Mouse (Mus musculus): ENCODE results near the gene Mlkl. TPM values are rescaled to one million over a fixed set of nuclear protein-coding genes. Genes with fewer than 3 reads are reported as not detected.
"Not testable (repeated sequence)": the region's sequence is repeated elsewhere in the genome, so short reads cannot be mapped to it uniquely, and the experiment has no call there.

Mlkl gene
- total RNA-seq, 4 experiments from 2014 or later = 7.0 to 26.7 (median 11.4) TPM

DNA sequence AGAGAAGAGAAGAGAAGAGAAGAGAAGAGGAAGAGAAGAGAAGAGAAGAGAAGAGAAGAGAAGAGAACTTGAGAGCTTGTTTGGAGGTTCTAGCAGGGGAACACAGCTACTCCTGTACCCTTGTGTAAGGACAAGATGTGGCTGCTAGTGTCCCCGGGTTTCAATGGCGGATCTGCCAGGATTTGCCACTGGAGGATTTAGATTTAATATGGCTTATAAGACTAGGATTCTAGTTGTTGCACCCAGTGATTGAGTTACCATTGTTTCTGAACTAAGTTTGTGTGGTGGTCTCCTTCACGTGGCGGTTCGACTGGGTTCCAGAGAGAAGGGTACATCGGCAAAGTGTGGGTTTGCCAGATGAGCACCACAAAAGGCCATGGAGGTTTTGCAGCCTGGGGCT is 24.0 kb downstream of the Mlkl start:
- not testable (repeated sequence) for DNase-seq

DNA sequence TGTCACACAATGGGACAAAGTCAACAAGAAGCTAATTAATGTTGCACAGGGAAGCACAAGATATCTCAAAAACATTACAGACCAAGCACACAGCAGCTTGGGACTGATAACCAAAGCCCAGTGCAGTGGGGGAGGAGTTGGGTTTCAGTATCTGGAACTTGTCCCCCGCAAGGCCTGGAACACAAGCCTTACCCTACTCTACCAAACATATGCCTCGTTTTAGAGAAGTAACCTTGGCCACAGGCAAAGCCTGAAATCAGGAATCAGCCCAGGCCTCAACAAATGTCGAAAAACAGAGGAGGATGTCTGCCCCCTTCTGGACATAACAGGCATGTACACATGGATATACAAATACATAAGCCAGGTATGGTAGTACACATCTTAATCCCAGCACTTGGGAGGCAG is 25.2 kb downstream of the Mlkl start:
- DNase-seq = no peak

DNA sequence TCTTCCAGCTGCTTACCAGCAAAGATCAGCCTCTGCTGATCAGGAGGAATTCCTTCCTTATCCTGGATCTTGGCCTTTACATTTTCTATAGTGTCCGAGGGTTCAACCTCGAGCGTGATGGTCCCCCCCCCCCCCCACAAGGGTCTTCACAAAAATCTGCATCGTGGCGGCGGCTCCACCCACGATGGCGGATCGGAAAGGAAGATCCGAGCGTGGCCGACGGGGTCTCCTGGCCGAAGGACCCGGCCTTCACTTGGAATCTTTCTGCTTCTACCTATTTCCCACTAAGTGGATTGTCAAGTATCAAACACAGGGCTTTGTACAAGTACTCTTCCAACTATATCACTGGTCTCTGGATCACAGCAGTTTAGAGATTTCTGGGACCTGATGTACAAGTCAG is 28.0 kb downstream of the Mlkl start:
- DNase-seq = not testable (repeated sequence)

DNA sequence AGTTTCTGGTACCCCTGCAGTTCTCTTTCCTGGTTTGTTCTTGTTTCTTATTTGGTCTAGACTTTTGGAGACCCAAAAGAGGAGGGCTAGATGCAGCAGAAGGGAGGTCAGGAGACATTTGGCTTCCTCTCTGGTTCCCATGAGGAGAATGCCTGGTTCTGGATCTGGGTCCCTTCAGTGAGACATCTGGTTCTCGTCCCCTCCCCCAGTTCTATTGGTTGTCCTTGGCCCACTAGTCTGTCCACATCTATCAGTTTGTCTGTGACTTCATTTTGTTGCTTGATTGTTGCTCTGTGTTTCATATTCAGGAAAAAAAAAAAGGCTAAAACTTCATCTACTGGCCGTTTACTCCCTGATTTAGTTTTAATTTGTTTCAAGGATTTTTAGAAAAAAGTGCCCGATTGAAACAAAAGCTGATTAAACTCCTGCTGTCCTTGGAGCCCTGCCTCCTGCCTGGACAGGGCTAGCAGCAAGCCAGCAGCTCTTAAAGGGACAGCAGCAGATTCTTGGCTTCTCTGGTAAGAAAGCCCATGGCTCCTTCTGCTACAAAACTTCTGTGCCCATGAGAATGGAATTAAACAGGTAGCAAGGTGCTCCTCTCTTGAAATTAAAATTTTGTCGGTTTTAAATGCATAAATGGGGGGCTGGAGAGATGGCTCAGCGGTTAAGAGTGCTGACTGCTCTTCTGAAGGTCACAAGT is 32.8 kb downstream of the Mlkl start:
- DNase-seq = peak; percentile 56

DNA sequence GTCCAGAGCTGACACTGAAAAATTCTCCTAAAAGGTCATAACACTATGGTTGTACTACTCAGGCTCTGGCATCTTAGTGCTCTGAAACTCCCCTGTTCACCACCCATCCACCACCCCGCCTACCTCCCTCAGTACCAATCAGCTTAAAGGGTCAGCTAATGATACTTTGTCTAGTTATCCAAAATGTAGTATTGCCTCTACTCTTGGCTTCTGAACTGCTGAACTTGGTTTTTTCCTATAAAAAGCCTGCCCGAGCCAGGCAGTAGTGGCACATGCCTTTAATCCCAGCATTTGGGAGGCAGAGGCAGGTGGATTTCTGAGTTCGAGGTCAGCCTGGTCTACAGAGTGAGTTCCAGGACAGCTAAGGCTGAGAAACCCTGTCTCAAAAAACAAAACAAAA is 33.6 kb downstream of the Mlkl start:
- no peak for DNase-seq

DNA sequence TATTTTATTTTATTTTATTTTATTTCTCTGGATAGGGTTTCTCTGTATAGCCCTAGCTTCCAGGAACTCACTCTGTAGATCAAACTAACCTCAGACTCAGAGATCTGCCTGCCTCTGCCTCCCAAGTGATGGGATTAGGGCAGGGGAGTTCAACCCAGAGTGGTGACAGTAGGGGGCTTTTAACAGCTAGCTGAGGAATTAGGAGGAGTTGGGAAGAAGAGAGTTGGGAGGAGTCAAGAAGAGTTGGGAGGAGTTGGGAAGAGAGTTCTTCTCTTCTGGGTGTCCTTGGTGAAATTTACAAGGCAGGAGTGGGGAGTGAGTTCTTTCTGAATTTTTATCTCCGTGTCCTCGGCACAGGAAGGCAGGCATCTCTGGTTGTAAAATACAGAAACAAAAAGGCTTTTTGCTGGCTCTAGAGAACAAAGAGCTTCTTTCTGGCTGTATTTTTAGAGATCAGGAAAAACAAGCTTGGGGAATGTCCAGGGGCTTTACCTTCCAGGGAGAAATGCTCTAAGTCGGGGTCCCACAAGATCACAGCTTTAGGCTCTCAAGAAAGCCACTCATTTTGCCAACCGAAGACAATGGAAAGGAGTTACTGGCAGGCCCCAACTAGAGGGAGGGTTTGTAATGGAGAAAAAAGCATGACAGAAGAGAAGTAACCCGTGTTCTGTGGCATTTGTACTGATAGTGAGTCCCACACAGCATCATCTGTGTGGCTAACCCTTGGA is 34.7 kb downstream of the Mlkl start:
- DNase-seq = not testable (repeated sequence)

DNA sequence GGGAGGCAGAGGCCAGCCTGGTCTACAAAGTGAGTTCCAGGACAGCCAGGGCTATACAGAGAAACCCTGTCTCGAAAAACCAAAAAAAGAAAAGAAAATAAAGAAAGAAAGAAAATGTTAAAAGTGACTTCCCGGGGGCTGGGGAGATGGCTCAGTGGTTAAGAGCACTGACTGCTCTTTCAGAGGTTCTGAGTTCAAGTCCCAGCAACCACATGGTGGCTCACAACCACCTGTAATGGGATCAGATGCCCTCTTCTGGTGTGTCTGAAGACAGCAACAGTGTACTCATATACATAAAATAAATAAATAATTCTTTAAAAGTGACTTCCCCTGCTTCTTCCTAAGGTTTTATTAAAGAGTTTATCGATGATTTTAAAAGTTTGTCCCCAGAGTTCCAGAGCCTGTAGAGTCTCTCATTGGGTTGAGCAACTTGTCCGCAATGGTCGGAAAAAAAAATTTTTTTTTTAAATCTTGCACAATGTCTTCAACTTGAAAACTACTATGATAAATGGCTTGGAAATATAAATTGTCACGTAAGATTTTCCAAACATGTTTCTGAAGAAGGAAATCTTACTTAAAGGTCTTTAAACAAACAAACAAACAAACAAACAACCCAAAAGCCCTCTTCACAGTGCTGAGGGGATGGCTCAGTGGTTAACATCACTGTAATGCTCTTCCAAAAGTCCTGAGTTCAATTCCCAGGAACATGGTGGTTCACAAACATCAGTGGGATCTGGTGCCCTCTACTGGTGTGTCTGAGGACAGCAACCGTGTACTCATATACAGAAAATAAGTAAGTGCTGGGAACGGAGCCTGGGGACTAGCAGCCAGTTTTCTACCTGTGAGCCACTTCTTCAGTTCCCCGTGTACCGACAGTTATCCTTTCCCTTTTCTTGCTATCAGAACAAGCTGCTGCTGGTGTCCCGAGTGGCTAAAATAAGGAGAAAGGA is 37.1 kb downstream of the Mlkl start:
- no peak for DNase-seq

DNA sequence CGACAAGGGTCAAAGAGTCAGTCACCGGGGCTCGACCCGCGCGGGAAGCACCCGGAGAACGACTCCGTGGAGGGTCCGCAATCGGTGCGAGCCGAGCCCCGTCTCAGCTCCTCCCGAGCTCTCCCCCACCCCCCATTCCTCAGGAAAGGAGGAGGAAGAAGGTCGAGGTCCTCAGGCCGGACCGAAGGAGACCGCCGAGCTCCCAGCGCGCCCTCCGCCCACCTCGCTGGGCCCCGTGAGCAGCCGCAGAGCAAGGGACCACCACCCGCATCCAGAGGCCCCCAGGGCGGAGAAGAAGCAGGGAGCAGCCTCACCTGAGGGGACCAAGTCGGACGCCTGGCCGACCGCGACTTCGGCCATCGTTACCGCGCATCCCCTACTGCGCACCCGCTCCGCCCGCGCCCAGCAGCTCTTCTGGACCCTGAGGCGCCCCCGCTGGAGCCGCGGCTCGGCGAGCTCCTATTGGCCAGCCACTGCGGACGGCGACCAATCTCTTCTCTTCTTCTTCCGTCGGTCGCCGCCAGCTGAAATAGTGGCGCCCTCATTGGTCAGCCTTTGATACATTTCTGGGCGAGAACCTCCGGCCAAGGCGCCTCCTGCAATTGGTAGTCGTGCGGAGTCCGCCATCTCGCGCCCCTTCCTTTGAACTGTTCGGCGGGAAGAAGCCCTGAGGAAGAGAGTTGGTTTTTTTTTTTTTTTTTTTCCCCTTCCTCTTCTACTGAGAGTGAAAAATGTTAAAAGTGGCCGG is 38.0 kb downstream of the Mlkl start, which contains the start of gene Rfwd3:
TSS of gene Rfwd3 (minus strand) at position 402 of the 748 bp plus-strand sequence.
- DNase-seq = peak; percentile 97

DNA sequence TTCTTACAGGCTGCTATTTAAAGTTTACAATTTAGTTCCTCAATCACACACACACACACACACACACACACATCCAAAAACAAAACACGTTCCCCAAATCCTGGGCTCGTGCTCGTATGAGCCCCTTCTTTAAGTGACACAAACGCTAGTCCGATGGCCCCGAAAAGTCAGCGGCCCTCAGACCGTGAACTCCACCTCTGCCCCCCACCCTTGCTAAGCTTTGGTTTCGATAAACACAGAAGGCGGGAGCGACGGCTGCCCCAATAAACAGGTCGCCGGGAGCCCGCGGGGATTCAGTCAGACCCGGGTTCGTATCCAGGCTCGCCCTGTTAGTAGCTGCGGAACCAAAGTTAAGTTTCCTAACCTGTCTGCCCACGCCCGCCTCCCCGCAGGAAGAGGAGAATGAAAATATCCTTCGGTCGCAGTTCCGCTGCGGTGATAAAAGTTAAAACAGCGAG is 38.6 kb downstream of the Mlkl start:
- peak; percentile 34 for DNase-seq

DNA sequence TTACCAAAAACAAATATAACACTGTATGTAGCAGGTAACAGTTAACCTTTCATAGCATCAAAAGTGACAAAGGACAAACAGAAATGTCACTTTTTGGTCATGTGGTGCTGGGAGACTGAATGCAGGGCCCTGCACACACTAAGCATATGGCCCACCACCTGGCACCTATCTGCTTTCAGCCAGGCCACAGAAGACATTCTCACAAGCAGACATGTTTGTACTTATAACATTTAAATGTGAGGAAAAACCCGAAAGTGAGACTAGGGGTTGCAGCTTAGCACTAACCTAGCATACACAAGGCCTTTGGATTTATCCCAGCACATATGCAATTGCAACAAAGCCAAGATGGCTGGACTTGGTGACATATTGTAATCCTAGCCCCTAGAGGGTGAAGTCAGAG is 40.0 kb downstream of the Mlkl start:
- DNase-seq = no peak

DNA sequence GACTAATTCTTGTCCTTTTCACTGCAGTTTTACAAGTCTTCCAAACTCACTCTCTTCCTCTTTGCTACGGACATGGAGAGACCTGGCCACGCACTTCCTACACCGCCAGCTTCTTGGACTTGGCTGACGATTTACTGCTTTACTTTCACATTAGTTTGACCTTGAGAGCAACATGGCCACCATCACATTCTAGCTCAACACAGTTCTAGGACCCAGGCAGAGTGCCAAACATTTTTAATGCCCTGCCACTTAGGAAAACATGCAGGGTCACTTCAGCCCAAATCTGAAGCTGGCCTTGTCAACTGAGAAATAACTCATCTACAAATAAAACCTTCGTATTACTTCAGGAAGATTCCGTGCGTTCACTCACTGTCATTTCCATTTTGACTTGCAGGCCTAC is 46.2 kb downstream of the Mlkl start:
- peak; percentile 89 for DNase-seq

DNA sequence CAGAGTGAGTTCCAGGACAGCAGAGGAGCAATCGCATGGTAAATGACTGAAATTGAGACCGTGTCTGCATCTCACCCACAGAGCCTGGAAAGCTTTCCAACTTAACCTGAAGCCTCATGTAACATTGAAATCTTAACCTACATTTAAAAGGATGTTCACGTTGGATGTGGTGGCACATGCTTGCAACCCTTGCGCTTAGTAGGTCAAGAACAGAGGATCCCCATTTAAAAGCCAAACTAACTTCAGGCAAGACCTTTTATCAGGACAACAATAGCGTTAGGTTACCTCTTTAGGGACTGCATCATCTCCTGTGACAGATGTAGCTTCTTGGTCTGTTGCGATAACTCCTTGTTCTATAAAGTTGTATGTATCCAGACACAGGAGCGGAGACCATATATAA is 47.4 kb downstream of the Mlkl start:
- DNase-seq = no peak

DNA sequence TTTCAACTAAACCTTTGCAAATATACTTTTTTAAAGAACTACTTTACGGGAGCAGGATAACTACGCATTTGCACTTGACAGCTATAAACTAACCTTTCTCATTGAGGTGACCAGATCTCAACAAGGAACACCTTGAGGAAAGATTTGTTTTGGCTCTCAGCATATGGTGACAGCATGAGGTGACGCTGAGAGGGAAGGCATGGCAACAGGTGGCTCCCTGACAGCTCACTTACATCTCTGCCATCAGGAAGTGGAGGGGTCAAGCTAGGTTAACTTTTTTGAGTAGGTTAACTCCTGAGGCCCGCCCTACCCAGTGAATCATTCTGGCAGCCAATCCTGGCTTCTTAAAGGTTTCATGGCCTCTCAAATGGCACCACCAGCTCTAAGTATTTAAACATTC is 52.4 kb downstream of the Mlkl start:
- no peak for DNase-seq

DNA sequence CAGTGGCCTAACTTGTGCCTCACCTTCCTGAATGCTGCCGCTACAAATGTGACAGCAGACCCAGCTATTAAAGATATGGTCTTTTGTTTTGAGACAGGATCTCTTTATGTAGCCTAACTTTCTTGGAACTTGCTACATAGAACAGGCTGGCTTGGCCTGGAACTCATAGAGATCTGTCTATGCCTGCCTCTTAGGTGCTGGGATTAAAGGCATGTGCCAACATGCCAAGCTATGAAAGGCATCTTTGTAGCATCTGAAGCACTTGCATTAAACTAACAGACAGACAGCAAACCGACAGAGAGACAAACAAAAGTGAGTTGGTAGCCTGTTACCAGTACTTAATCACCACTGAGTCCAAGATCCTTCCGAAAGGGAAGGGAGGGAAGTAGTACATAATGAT is 55.9 kb downstream of the Mlkl start:
- no peak for DNase-seq

DNA sequence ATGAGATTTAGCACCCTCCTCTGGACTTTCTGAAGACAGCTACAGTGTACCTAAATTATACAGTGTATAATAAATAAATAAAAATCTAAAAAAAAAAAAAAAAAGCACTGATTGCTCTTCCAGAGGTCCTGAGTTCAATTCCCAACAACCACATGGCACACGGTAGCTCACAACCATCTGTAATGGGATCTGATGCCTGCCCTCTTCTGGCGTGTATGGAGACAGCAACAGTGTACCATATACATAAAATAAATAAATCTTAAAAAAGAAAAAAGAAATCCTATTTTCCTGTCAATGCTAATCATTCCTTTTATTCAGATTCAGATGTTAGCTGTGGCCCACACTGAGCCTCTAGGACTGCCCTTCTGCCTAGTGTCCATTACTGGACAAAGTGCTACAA is 69.7 kb downstream of the Mlkl start:
- DNase-seq = no peak

DNA sequence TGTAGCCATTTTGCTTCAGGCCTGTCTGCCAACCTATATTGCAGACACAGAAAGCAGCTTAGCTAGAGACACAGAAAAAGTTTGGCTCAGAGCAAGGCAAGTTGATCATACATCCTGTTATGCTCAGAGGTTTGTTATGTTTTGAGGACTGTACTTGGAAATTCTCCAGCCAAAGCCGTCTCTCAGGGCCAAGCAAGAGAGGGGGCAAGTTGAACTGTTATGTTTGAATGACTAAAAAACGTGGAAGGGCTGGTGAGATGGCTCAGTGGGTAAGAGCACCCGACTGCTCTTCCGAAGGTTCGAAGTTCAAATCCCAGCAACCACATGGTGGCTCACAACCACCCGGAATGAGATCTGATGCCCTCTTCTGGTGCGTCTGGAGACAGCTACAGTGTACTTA is 71.8 kb downstream of the Mlkl start:
- not testable (repeated sequence) for DNase-seq

DNA sequence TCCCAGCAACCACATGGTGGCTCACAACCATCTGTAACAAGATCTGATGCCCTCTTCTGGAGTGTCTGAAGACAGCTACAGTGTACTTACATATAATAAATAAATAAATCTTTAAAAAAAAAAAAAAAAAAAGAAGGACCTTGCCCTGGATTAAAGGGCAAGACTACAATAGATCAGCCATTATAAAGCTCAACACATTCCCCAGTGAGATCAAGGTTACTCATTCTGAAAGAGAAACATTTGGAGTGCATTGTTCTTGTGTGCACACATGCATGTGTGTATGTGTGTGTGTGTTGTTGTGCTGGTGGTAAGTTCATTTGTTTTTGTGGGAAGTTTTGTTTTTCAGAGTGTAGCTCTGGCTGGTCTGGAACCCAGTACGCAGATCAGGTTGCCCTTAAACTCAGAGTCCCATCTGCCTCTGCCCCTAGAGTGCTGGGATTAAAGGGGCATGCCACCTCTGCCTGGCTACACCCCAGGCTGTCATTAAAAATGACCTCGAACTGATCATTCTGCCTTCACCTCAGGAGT is 73.2 kb downstream of the Mlkl start:
- DNase-seq = no peak

DNA sequence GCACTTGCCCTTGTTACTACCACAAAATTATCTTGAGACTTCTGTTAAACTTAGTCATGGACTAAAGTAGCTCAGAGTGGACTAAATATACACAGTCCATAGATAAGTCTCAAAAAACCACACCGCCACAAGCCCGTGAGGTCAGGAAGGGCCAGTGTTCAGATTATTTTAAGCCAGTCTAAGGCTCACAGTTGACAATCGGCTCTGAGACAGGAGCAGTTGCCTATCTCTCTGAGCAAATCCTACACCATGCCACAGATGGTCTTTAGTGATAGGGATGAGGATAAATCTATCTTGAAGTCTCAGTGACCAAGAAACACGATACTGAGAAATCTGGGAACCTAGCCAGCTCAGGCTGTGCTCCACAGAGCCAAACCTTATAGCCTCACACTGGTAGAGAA is 76.0 kb downstream of the Mlkl start:
- DNase-seq = no peak
